Mouse (Mus musculus) neural tube, embryonic 13.5 days (tissue): ENCODE data around the gene Usp2. TPM values are rescaled to one million over a fixed set of nuclear protein-coding genes. Genes with fewer than 3 reads are reported as not detected.

ENCODE experiments used
- ATAC-seq: fragments of 200-750 bp; cut with Nextera tagmentation; 2 replicates; pipeline ENCODE4 v1.8.0; 2017; ENCODE audit warnings: low read depth, mild to moderate bottlenecking, moderate TSS enrichment, moderate library complexity
- H3K27ac ChIP-seq: fragments of 300-500 bp; sonication (generic); replicated peaks from 2 replicates; pipeline ENCODE4 v1.5.1; 2015; ENCODE audit warnings: moderate library complexity, mild to moderate bottlenecking, inconsistent platforms
- H3K27me3 ChIP-seq: fragments of 300-500 bp; sonication (generic); 2 replicates; pipeline ENCODE4 v1.6.1; 2015; ENCODE audit warnings: mild to moderate bottlenecking, inconsistent platforms
- H3K36me3 ChIP-seq: fragments of 300-500 bp; sonication (generic); 2 replicates; pipeline ENCODE4 v1.6.1; 2015; ENCODE audit warnings: mild to moderate bottlenecking, inconsistent platforms
- H3K4me1 ChIP-seq: fragments of 300-500 bp; sonication (generic); replicated peaks from 2 replicates; pipeline ENCODE4 v1.6.1; 2015; ENCODE audit warnings: inconsistent platforms
- H3K4me2 ChIP-seq: fragments of 300-500 bp; sonication (generic); 2 replicates; pipeline ENCODE4 v1.6.1; 2015; ENCODE audit warnings: inconsistent platforms, mild to moderate bottlenecking, moderate library complexity
- H3K4me3 ChIP-seq: fragments of 300-500 bp; sonication (generic); 2 replicates; pipeline ENCODE4 v1.5.1; 2015; ENCODE audit warnings: mild to moderate bottlenecking, inconsistent platforms
- H3K9ac ChIP-seq: fragments of 300-500 bp; sonication (generic); 2 replicates; pipeline ENCODE4 v1.6.1; 2015; ENCODE audit warnings: moderate library complexity, mild to moderate bottlenecking, inconsistent platforms
- H3K9me3 ChIP-seq: fragments of 300-500 bp; sonication (generic); 2 replicates; pipeline ENCODE4 v1.6.1; 2016; ENCODE audit warnings: inconsistent platforms
- WGBS: fragments of 180-500 bp; shearing (Covaris S2); methylation state at CpG from one replicate; pipeline ENCODE4 v1.1.7; 2015; 5-methylcytosine and 5-hydroxymethylcytosine counted together
- polyA plus RNA-seq: library from polyadenylated mRNA; unstranded; fragments of >200 nt; fragmentation: Nextera tagmentation; extraction: Ambion mirVana; gene quantifications from 2 replicates; pipeline ENCODE4 v1.2.1, GENCODE M21; 2015

Gene Usp2
- polyA plus RNA-seq, 1 experiment from 2014 or later: 8.7 TPM

GRCm38 (mm10) chr9:44071914-44072598 is 5.2 kb downstream of the Usp2 start:
- H3K9me3 ChIP-seq: no peaks in the 10 kb centered on the region
- H3K27ac ChIP-seq: peak overlapping the region; percentile 83
- peak overlapping the region; percentile 43 for H3K9ac ChIP-seq

DNA sequence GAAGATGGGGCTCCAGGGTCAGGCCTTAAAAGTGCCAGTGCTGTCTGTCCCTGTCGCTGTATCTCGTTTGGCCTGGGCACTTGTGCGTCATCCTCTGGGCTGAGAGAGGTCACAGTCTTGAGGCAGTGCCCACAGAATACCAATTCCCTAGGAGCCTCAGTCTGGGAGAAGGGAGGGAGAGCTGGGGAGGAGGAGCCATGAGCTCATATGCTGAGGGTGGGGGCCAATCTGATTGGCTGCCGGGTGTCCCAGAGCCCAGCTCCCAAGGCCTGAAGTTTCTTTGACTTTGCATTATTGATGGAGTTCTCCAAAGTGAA is 5.7 kb downstream of the Usp2 start:
- peak overlapping the region; percentile 44 for H3K4me2 ChIP-seq
- peak overlapping the region; percentile 43 for H3K9ac ChIP-seq
- H3K4me1 ChIP-seq: peaks cover 56% of the 10 kb centered on the region
- ATAC-seq: peak; percentile 64
- peak overlapping the region; percentile 83 for H3K27ac ChIP-seq
- peaks cover 4% of the 10 kb centered on the region for H3K27me3 ChIP-seq
- H3K36me3 ChIP-seq: no peaks in the 10 kb centered on the region
- no peaks in the 10 kb centered on the region for H3K9me3 ChIP-seq
- H3K4me3 ChIP-seq: no peak overlapping the region
- 6% methylated on average over 4 of the region's 4 CpGs for WGBS

More at GRCm38 (mm10) chr9:44071914-44072598, 5.2 kb downstream of the Usp2 start:
- Histone ChIP-seq H3K36me3 (no peaks in the 10 kb centered on the region), H3K27me3 (peaks cover 4% of the 10 kb centered on the region), H3K4me3 (no peak overlapping the region), H3K4me1 (peaks cover 61% of the 10 kb centered on the region), H3K4me2 (peak overlapping the region; percentile 44)
- 19% methylated on average over 11 of the region's 11 CpGs for WGBS
- ATAC-seq: peak; percentile 75

DNA sequence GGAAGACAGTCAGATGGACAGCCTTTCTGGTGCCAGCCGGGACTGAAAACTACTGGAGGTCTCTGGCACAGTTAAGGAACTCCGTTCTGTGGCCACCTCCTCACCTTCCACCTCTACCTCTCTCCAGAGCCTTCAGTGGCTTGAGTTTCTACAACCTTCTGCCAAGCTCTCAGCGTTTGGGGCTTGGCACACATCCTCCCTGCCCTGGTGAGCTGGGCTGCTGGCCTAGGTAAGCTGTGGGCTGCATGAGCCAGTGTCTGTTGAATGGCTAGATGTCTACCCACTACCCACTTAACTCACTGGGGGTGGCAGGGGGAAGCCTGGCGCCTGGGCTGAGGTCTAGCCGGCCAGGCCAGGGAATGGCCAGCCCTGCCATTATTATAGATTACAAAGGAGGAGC is 6.3 kb downstream of the Usp2 start:
- Histone ChIP-seq H3K27me3 (peaks cover 4% of the 10 kb centered on the region; the same call in 1 of the 2 replicates), H3K4me2 (peak overlapping the region; percentile 44), H3K9me3 (no peaks in the 10 kb centered on the region), H3K36me3 (no peaks in the 10 kb centered on the region), H3K4me3 (no peak overlapping the region), H3K9ac (no peak overlapping the region; the same call in 1 of the 2 replicates), H3K27ac (peak overlapping the region; percentile 83), H3K4me1 (peaks cover 54% of the 10 kb centered on the region)
- 37% methylated on average over 5 of the region's 5 CpGs for WGBS
- no peak for ATAC-seq

- WGBS: 64% methylated on average over 9 of the region's 9 CpGs
- ATAC-seq: no peak
Measured at GRCm38 (mm10) chr9:44074395-44075275, 7.8 kb downstream of the Usp2 start.

DNA sequence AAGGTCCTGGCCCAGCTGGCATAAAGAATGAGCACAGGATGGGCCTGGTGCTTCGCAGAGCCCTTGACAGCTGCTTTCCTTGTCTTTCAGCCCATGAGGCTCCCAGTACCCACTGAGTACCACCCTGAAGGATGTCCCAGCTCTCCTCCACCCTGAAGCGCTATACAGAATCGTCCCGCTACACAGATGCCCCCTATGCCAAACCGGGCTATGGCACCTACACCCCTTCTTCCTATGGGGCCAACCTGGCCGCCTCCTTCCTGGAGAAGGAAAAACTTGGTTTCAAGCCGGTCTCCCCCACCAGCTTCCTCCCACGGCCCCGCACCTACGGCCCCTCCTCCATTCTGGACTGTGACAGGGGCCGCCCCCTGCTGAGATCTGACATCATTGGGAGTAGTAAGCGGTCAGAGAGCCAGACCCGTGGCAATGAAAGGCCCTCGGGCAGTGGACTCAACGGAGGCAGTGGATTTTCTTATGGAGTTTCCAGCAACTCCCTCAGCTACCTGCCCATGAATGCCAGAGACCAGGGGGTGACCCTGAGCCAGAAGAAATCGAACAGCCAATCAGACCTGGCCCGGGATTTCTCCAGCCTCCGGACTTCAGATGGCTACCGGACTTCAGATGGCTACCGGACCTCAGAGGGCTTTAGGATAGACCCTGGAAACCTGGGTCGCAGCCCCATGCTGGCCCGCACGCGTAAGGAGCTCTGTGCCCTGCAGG is 8.6 kb downstream of the Usp2 start:
- Histone ChIP-seq H3K4me1 (peaks cover 54% of the 10 kb centered on the region), H3K4me2 (no peak overlapping the region), H3K27me3 (no peaks in the 10 kb centered on the region), H3K4me3 (no peak overlapping the region), H3K9me3 (no peaks in the 10 kb centered on the region), H3K9ac (no peak overlapping the region), H3K27ac (no peak overlapping the region), H3K36me3 (no peaks in the 10 kb centered on the region)
- no peak for ATAC-seq
- whole genome bisulfite sequencing: 70% methylated on average over 24 of the region's 24 CpGs

More at GRCm38 (mm10) chr9:44074395-44075275, 7.8 kb downstream of the Usp2 start:
- Histone ChIP-seq H3K9ac (no peak overlapping the region), H3K4me1 (peaks cover 59% of the 10 kb centered on the region), H3K9me3 (no peaks in the 10 kb centered on the region), H3K27ac (no peak overlapping the region), H3K4me3 (no peak overlapping the region), H3K36me3 (no peaks in the 10 kb centered on the region), H3K4me2 (no peak overlapping the region), H3K27me3 (peaks cover 4% of the 10 kb centered on the region; the same call in 1 of the 2 replicates)

DNA sequence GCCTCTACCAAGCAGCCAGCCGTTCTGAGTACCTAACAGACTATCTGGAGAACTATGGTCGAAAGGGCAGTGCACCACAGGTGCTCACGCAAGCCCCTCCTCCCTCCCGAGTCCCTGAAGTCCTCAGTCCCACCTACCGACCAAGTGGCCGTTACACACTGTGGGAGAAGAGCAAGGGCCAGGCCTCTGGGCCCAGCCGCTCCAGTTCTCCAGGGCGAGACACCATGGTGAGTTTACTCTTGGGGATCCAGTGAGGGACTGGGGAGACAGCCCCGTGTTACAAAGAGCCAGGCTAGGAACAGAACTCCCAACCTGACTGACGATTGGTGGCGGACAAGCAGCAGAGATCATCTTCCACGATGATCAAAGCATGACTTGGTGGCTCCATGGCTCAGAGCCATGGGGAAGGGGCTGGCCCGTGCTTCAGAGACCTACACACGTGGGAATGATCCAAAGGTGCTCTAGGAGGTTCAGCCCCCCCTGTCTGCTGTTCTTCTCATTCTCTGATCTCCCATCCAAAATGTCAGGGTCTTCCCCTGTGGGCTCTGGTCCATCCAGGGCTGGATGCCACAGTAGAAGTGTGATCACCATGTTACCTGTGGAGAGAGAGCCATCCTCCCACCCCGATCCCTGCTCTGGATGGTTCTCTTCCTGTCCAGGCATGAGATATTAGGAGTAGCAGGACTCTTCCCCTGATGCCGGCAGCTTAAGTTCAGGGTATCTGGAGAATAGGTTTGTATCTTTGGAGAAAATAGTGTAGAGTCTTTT is 9.4 kb downstream of the Usp2 start:
- Histone ChIP-seq H3K4me3 (no peak overlapping the region), H3K27ac (no peak overlapping the region), H3K27me3 (no peaks in the 10 kb centered on the region), H3K4me2 (no peak overlapping the region), H3K9ac (no peak overlapping the region), H3K9me3 (no peaks in the 10 kb centered on the region), H3K4me1 (peaks cover 53% of the 10 kb centered on the region), H3K36me3 (no peaks in the 10 kb centered on the region)
- 70% methylated on average over 16 of the region's 16 CpGs for WGBS
- ATAC-seq: no peak

- 13% methylated on average over 5 of the region's 5 CpGs for WGBS
- Histone ChIP-seq H3K36me3 (no peaks in the 10 kb centered on the region), H3K9ac (no peak overlapping the region), H3K27ac (no peak overlapping the region), H3K27me3 (no peaks in the 10 kb centered on the region), H3K4me2 (no peak overlapping the region), H3K9me3 (no peaks in the 10 kb centered on the region), H3K4me3 (no peak overlapping the region), H3K4me1 (peaks cover 53% of the 10 kb centered on the region)
- ATAC-seq: no peak
Measured at GRCm38 (mm10) chr9:44076764-44077120, 9.9 kb downstream of the Usp2 start.

DNA sequence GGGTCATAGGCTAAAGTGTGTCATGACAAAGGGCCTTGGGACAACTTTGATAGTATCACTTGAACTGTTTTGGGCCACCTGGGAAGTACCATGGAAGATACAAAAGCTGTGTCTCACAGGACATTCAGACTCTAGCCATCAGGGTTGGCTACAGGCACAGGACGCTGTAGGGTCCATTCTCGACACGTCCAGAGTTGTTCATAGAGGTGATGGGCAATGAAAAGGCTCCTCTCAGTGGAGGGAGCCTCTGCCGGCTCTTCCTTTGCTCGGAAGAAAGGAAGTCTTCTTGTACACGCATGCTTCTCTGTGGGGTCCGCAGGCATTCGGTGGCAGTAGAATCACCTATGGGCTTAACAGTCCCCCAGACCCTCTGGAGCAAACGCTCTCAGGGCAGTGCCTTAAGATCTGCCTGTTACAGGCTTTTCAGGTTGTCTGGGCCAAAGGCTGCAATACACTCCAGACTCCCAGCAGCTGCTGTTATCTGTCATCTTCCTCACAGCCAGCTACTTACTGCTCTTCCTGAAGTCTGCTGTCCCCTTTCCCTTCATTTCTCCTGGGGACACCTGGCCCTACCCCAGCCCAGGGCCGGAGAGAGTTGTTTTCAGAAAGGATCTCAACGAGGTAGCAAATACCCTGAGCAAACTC is 10.6 kb downstream of the Usp2 start:
- Histone ChIP-seq H3K4me1 (peaks cover 46% of the 10 kb centered on the region), H3K36me3 (no peaks in the 10 kb centered on the region), H3K27me3 (0 out of 2 replicates have a peak, but pooled peaks cover 2% of the 10 kb centered on the region), H3K9me3 (no peaks in the 10 kb centered on the region), H3K27ac (no peak overlapping the region), H3K4me2 (no peak overlapping the region), H3K4me3 (no peak overlapping the region), H3K9ac (no peak overlapping the region)
- 86% methylated on average over 11 of the region's 11 CpGs for WGBS
- no peak for ATAC-seq

GRCm38 (mm10) chr9:44078136-44078797 is 11.4 kb downstream of the Usp2 start:
- Histone ChIP-seq H3K9ac (no peak overlapping the region), H3K27ac (no peak overlapping the region), H3K4me3 (no peak overlapping the region), H3K4me1 (peaks cover 38% of the 10 kb centered on the region), H3K36me3 (no peaks in the 10 kb centered on the region), H3K9me3 (no peaks in the 10 kb centered on the region), H3K27me3 (peaks cover 11% of the 10 kb centered on the region), H3K4me2 (no peak overlapping the region)
- 87% methylated on average over 10 of the region's 10 CpGs for WGBS
- ATAC-seq: no peak

GRCm38 (mm10) chr9:44078955-44079756 is 12.3 kb downstream of the Usp2 start:
- peaks cover 20% of the 10 kb centered on the region for H3K27me3 ChIP-seq
- H3K27ac ChIP-seq: no peak overlapping the region
- H3K4me1 ChIP-seq: peaks cover 45% of the 10 kb centered on the region
- 48% methylated on average over 16 of the region's 16 CpGs for WGBS
- no peaks in the 10 kb centered on the region for H3K36me3 ChIP-seq
- no peak overlapping the region for H3K4me3 ChIP-seq
- H3K9ac ChIP-seq: no peak overlapping the region
- no peaks in the 10 kb centered on the region for H3K9me3 ChIP-seq
- ATAC-seq: peak; percentile 40; the same call in 1 of the 2 replicates
- no peak overlapping the region for H3K4me2 ChIP-seq
